Mouse (Mus musculus) midbrain, embryonic 12.5 days (tissue): ENCODE results near the gene Arid5b. TPM values are rescaled to one million over a fixed set of nuclear protein-coding genes. Genes with fewer than 3 reads are reported as not detected.
A peak's percentile ranks its signal among the peaks of the same experiment; 100 is the strongest.

Experiments
- ATAC-seq: fragments of 200-750 bp; cut with Nextera tagmentation; 2 replicates; pipeline ENCODE4 v1.8.0; 2017; ENCODE audit warnings: low read depth, moderate TSS enrichment, moderate library complexity; ENCODE audit not compliant: low FRiP score
- H3K27ac ChIP-seq: fragments of 300-500 bp; sonication (generic); replicated peaks from 2 replicates; pipeline ENCODE4 v1.5.1; 2016; ENCODE audit warnings: mild to moderate bottlenecking
- H3K27me3 ChIP-seq: fragments of 300-500 bp; sonication (generic); 2 replicates; pipeline ENCODE4 v1.6.1; 2016; ENCODE audit warnings: mild to moderate bottlenecking
- H3K36me3 ChIP-seq: fragments of 300-500 bp; sonication (generic); 2 replicates; pipeline ENCODE4 v1.6.1; 2016
- H3K4me1 ChIP-seq: fragments of 300-500 bp; sonication (generic); 2 replicates; pipeline ENCODE4 v1.6.1; 2016
- H3K4me2 ChIP-seq: fragments of 300-500 bp; sonication (generic); replicated peaks from 2 replicates; pipeline ENCODE4 v1.6.1; 2016; ENCODE audit warnings: mild to moderate bottlenecking, moderate library complexity
- H3K4me3 ChIP-seq: fragments of 300-500 bp; sonication (generic); 2 replicates; pipeline ENCODE4 v1.5.1; 2016; ENCODE audit warnings: mild to moderate bottlenecking
- H3K9ac ChIP-seq: fragments of 300-500 bp; sonication (generic); replicated peaks from 2 replicates; pipeline ENCODE4 v1.6.1; 2016; ENCODE audit warnings: mild to moderate bottlenecking, moderate library complexity
- H3K9me3 ChIP-seq: fragments of 300-500 bp; sonication (generic); 2 replicates; pipeline ENCODE4 v1.6.1; 2016; ENCODE audit warnings: mild to moderate bottlenecking
- WGBS: fragments of 180-500 bp; shearing (Covaris S2); methylation state at CpG from one replicate; pipeline ENCODE4 v1.1.7; 2016; 5-methylcytosine and 5-hydroxymethylcytosine counted together
- polyA plus RNA-seq: library from polyadenylated mRNA; unstranded; fragments of >200 nt; fragmentation: Nextera tagmentation; extraction: Ambion mirVana; gene quantifications from 2 replicates; pipeline ENCODE4 v1.2.1, GENCODE M21; 2016

Arid5b gene
- polyA plus RNA-seq, 1 experiment from 2014 or later, result 20.7 TPM

GRCm38 (mm10) chr10:68207803-68208669 lies 70.5 kb downstream of the Arid5b start:
- Histone ChIP-seq H3K4me3 (no peak overlapping the region), H3K36me3 (no peaks in the 10 kb centered on the region), H3K9me3 (no peaks in the 10 kb centered on the region), H3K27ac (0 out of 2 replicates have a peak overlapping the region, but pooled peaks have one; percentile 50), H3K4me1 (peaks cover 33% of the 10 kb centered on the region), H3K4me2 (peak overlapping the region; percentile 28; the same call in 1 of the 2 replicates), H3K27me3 (no peaks in the 10 kb centered on the region), H3K9ac (no peak overlapping the region)
- 51% methylated on average over 20 of the region's 20 CpGs for WGBS
- ATAC-seq, result peak; percentile 64

DNA sequence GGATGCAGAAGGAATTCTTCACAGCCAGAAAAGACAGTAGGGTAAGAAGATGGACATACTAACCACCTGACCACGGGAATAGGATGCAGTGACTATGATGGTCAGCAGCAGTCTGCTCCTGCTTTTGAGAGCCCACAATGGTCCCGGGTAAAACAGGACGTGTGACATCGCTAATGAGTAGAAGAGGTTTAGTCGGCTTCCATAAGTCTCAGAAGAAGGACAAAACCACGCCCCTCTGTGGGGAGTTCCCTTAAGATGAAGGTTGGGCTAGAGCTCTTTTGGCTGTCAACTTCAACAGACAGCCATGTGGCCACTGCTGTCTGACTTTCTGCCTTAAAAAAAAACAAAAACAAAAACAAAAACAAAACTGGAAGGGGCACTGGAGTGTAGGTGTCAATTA lies 74.1 kb downstream of the Arid5b start:
- WGBS, result 86% methylated on average over 6 of the region's 6 CpGs
- H3K27me3 ChIP-seq, result no peaks in the 10 kb centered on the region
- peaks cover 4% of the 10 kb centered on the region; the same call in 1 of the 2 replicates for H3K36me3 ChIP-seq
- peaks cover 15% of the 10 kb centered on the region for H3K4me1 ChIP-seq
- H3K9me3 ChIP-seq, result no peaks in the 10 kb centered on the region
- no peak for ATAC-seq
- no peak overlapping the region for H3K4me2 ChIP-seq
- no peak overlapping the region for H3K9ac ChIP-seq
- no peak overlapping the region for H3K4me3 ChIP-seq
- no peak overlapping the region for H3K27ac ChIP-seq

GRCm38 (mm10) chr10:68203860-68204259 lies 74.7 kb downstream of the Arid5b start:
- Histone ChIP-seq H3K27me3 (no peaks in the 10 kb centered on the region), H3K9ac (no peak overlapping the region), H3K4me2 (no peak overlapping the region), H3K9me3 (no peaks in the 10 kb centered on the region), H3K27ac (no peak overlapping the region), H3K36me3 (peaks cover 7% of the 10 kb centered on the region; the same call in 1 of the 2 replicates), H3K4me1 (peaks cover 11% of the 10 kb centered on the region), H3K4me3 (no peak overlapping the region)
- no peak for ATAC-seq
- 93% methylated on average over 7 of the region's 7 CpGs for WGBS

- Histone ChIP-seq H3K9ac (no peak overlapping the region), H3K4me1 (peaks cover 7% of the 10 kb centered on the region), H3K27me3 (no peaks in the 10 kb centered on the region), H3K4me2 (no peak overlapping the region), H3K4me3 (no peak overlapping the region), H3K9me3 (no peaks in the 10 kb centered on the region), H3K36me3 (peaks cover 7% of the 10 kb centered on the region; the same call in 1 of the 2 replicates), H3K27ac (no peak overlapping the region)
- 83% methylated on average over 11 of the region's 11 CpGs for WGBS
- no peak for ATAC-seq
Observed at GRCm38 (mm10) chr10:68203322-68203721, 75.2 kb downstream of the Arid5b start.

DNA sequence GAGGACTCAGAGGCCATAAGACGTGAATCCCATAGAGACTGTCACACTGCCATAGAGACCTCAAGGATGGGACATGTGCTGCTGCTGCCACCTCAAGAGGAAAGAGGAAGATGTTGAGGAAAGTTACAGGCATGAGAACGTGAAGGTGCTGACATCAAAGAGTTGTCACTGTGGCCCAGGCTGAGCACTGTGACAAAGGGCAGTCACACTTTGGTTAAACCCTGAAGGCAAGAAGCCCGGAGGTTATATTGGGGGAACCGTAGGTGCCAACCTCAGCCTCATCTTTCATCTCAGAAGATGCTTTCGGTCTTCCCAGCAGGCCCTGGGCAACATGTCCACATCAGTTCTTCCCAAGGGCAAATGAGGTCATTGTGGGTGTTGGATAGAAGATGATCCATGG lies 79.1 kb downstream of the Arid5b start:
- Histone ChIP-seq H3K36me3 (peaks cover 7% of the 10 kb centered on the region; the same call in 1 of the 2 replicates), H3K27me3 (no peaks in the 10 kb centered on the region), H3K27ac (no peak overlapping the region), H3K4me1 (no peaks in the 10 kb centered on the region), H3K4me2 (no peak overlapping the region), H3K9ac (no peak overlapping the region), H3K4me3 (no peak overlapping the region), H3K9me3 (no peaks in the 10 kb centered on the region)
- WGBS, result 91% methylated on average over 5 of the region's 5 CpGs
- ATAC-seq, result no peak

DNA sequence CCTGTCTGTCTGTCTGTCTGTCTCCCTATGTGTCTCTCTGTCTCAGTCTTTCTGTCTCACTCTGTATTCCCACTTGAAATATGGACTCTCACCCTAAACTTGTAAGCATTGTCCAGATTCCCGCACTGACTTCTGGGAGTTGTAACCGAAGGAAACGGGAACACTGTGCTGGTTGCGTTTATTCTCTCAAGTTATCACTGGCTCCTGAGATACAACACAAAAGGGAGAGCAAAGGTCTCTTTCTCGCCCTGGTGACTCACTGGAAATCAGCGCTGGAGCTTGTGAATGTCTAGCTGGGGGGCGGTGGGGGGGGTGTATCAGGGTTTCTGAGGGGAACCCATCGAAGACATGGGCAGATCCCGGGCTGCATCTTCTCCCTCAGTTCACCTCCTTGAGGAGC lies 82.2 kb downstream of the Arid5b start:
- H3K27ac ChIP-seq, result no peak overlapping the region
- peaks cover 13% of the 10 kb centered on the region for H3K4me1 ChIP-seq
- H3K9me3 ChIP-seq, result no peaks in the 10 kb centered on the region
- H3K27me3 ChIP-seq, result no peaks in the 10 kb centered on the region
- WGBS, result 78% methylated on average over 9 of the region's 9 CpGs
- no peak overlapping the region for H3K4me3 ChIP-seq
- ATAC-seq, result no peak
- no peak overlapping the region for H3K4me2 ChIP-seq
- no peak overlapping the region for H3K9ac ChIP-seq
- 0 out of 2 replicates have a peak, but pooled peaks cover 4% of the 10 kb centered on the region for H3K36me3 ChIP-seq

- no peak overlapping the region for H3K9ac ChIP-seq
- H3K4me1 ChIP-seq, result peaks cover 26% of the 10 kb centered on the region
- H3K36me3 ChIP-seq, result no peaks in the 10 kb centered on the region
- no peak overlapping the region for H3K4me2 ChIP-seq
- WGBS, result 37% methylated on average over 3 of the region's 3 CpGs
- no peaks in the 10 kb centered on the region for H3K9me3 ChIP-seq
- no peak overlapping the region for H3K27ac ChIP-seq
- ATAC-seq, result no peak
- no peak overlapping the region for H3K4me3 ChIP-seq
- H3K27me3 ChIP-seq, result no peaks in the 10 kb centered on the region
Observed at GRCm38 (mm10) chr10:68193561-68193960, 85.0 kb downstream of the Arid5b start.

DNA sequence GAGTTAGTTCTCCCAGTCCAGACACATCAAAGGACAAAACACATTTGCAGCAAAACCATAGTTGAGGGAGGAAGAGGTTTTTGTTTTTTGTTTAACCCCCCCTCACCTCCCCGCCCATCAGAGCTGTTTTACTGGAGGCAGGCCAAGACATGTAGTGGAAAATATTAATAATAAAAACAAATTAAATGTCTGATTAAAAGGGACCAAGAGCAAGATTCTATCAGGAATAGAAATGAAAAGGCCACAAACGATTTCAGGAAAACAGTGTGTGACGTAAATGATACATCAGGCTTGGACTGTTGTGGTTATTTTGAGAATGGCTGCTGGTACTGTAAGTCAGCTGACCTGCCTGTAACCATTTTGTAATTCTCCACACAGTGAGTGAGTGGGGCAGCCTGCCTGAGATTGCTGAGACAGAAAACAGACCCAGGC lies 85.7 kb downstream of the Arid5b start:
- Histone ChIP-seq H3K9ac (no peak overlapping the region), H3K9me3 (no peaks in the 10 kb centered on the region), H3K27ac (no peak overlapping the region), H3K4me2 (no peak overlapping the region), H3K4me1 (peaks cover 26% of the 10 kb centered on the region), H3K27me3 (no peaks in the 10 kb centered on the region), H3K36me3 (no peaks in the 10 kb centered on the region), H3K4me3 (no peak overlapping the region)
- whole genome bisulfite sequencing, result 65% methylated on average over 3 of the region's 3 CpGs
- ATAC-seq, result no peak

GRCm38 (mm10) chr10:68191691-68192380 lies 86.7 kb downstream of the Arid5b start:
- Histone ChIP-seq H3K4me1 (peaks cover 26% of the 10 kb centered on the region), H3K36me3 (no peaks in the 10 kb centered on the region), H3K9me3 (no peaks in the 10 kb centered on the region), H3K9ac (no peak overlapping the region), H3K27me3 (no peaks in the 10 kb centered on the region), H3K27ac (no peak overlapping the region), H3K4me2 (no peak overlapping the region), H3K4me3 (no peak overlapping the region)
- no peak for ATAC-seq
- 53% methylated on average over 13 of the region's 13 CpGs for WGBS

DNA sequence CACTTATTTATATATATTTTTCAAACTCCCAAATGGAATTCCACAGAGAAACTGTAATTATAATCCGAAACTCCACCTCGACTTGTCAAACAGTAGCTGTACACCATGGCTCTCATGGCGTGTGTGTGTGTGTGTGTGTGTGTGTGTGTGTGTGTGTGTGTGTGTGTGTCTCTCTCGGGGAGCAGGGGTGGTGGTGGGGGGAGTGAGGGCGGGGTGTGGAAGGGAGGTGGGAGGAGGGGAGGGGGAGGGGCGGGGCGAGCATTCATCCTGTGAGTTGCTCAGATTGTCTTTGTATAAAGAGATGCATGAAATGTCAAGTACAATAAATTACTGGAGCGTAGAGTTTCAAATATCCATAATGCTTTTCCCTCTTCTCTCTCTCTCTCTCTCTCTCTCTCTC lies 87.4 kb downstream of the Arid5b start:
- Histone ChIP-seq H3K27me3 (no peaks in the 10 kb centered on the region), H3K9me3 (no peaks in the 10 kb centered on the region), H3K4me3 (no peak overlapping the region), H3K9ac (no peak overlapping the region), H3K4me2 (no peak overlapping the region), H3K4me1 (peaks cover 26% of the 10 kb centered on the region), H3K36me3 (no peaks in the 10 kb centered on the region), H3K27ac (no peak overlapping the region)
- WGBS, result 72% methylated on average over 4 of the region's 8 CpGs
- ATAC-seq, result 0 out of 2 replicates have a peak, but pooled peaks have one; percentile 49

GRCm38 (mm10) chr10:68189847-68190246 lies 88.7 kb downstream of the Arid5b start:
- Histone ChIP-seq H3K4me2 (no peak overlapping the region), H3K27ac (no peak overlapping the region), H3K9ac (no peak overlapping the region), H3K27me3 (no peaks in the 10 kb centered on the region), H3K9me3 (no peaks in the 10 kb centered on the region), H3K4me3 (no peak overlapping the region), H3K4me1 (peaks cover 26% of the 10 kb centered on the region), H3K36me3 (peaks cover 5% of the 10 kb centered on the region)
- WGBS, result 79% methylated on average over 3 of the region's 3 CpGs
- no peak for ATAC-seq

DNA sequence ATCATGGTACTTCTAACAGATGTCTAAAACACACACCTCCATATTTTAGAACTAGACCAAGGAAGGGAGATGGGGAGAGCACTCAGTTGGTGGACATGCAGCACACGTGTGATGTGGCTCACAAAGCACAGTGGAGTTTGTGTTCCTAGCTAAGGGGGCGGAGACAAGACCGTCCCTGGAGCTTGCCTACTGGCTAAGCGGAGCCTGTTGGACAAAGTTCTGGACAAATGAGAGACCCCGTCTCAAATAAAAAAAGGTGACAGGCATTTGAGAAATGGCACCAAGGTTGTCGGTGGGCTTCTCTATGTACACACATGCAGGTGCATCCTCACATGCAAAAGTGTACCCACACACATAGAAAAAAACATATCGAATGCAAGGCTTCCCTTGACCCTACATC lies 95.4 kb downstream of the Arid5b start:
- H3K9me3 ChIP-seq, result no peaks in the 10 kb centered on the region
- no peak overlapping the region for H3K4me2 ChIP-seq
- ATAC-seq, result no peak
- peaks cover 5% of the 10 kb centered on the region for H3K36me3 ChIP-seq
- H3K4me3 ChIP-seq, result no peak overlapping the region
- H3K27me3 ChIP-seq, result no peaks in the 10 kb centered on the region
- H3K27ac ChIP-seq, result no peak overlapping the region
- H3K9ac ChIP-seq, result no peak overlapping the region
- no peaks in the 10 kb centered on the region for H3K4me1 ChIP-seq
- WGBS, result 94% methylated on average over 7 of the region's 7 CpGs
